Mouse (Mus musculus) right cerebral cortex, postnatal 4 days (tissue): Measurements from ENCODE around the gene Fst.

ENCODE experiments used
- DNase-seq: peaks from one replicate; pipeline ENCODE4 v3.0.0-alpha.2; 2022

Fst gene

GRCm38 (mm10) chr13:114406866-114407265, 51.9 kb downstream of the Fst start:
- DNase-seq, result no peak

GRCm38 (mm10) chr13:114406424-114406823, 52.3 kb downstream of the Fst start:
- no peak for DNase-seq

GRCm38 (mm10) chr13:114405100-114405715, 53.5 kb downstream of the Fst start:
- DNase-seq, result no peak
